Mouse (Mus musculus) heart, embryonic 14.5 days (tissue): ENCODE data around the gene Gm11983. TPM values are rescaled to one million over a fixed set of nuclear protein-coding genes. Genes with fewer than 3 reads are reported as not detected.
"Not testable (repeated sequence)": the region's sequence is repeated elsewhere in the genome, so short reads cannot be mapped to it uniquely, and the experiment has no call there.

ENCODE experiments used
- ATAC-seq: fragments of 200-750 bp; cut with Nextera tagmentation; 2 replicates; pipeline ENCODE4 v1.8.0; 2017; ENCODE audit warnings: low read depth, moderate TSS enrichment; ENCODE audit not compliant: insufficient number of reproducible peaks, insufficient read depth, low FRiP score
- H3K27ac ChIP-seq, 2 experiments: fragments of 200-500 bp in 1 of 2; fragments of 300-500 bp in 1 of 2; sonication (generic) in 1 of 2; replicated peaks in 1 of 2; 2 replicates each; pipeline ENCODE4 v1.5.1; 2012 to 2014; ENCODE audit warnings: low read depth in 2 of 2, low read length in 2 of 2, control low read depth in 1 of 2, mild to moderate bottlenecking in 1 of 2, mixed read lengths in 1 of 2; ENCODE audit not compliant: control insufficient read depth in 1 of 2, insufficient read depth in 1 of 2
- H3K27me3 ChIP-seq: fragments of 300-500 bp; sonication (generic); 2 replicates; pipeline ENCODE4 v1.6.1; 2014; ENCODE audit warnings: mild to moderate bottlenecking, low read length, control low read depth; ENCODE audit not compliant: control insufficient read depth, insufficient read depth
- H3K36me3 ChIP-seq: fragments of 300-500 bp; sonication (generic); 2 replicates; pipeline ENCODE4 v1.6.1; 2014; ENCODE audit warnings: mild to moderate bottlenecking, control low read depth, low read length, mixed read lengths; ENCODE audit not compliant: control insufficient read depth, insufficient read depth
- H3K4me1 ChIP-seq, 2 experiments: fragments of 200-500 bp in 1 of 2; fragments of 300-500 bp in 1 of 2; sonication (generic) in 1 of 2; 2 replicates each; pipeline ENCODE4 v1.6.1; 2012 to 2014; ENCODE audit warnings: low read length in 2 of 2, control low read depth in 1 of 2, mixed read lengths in 1 of 2; ENCODE audit not compliant: control insufficient read depth in 2 of 2, insufficient read depth in 2 of 2
- H3K4me2 ChIP-seq: fragments of 300-500 bp; sonication (generic); 2 replicates; pipeline ENCODE4 v1.6.1; 2014; ENCODE audit warnings: mild to moderate bottlenecking, low read length
- H3K4me3 ChIP-seq, 2 experiments: fragments of 200-500 bp in 1 of 2; fragments of 300-500 bp in 1 of 2; sonication (generic) in 1 of 2; 2 replicates each; pipeline ENCODE4 v1.5.1; 2012 to 2014; ENCODE audit warnings: low read length in 2 of 2, mild to moderate bottlenecking in 2 of 2, control low read depth in 1 of 2, low read depth in 1 of 2, moderate library complexity in 1 of 2; ENCODE audit not compliant: control insufficient read depth in 1 of 2, insufficient read depth in 1 of 2
- H3K9ac ChIP-seq: fragments of 300-500 bp; sonication (generic); 2 replicates; pipeline ENCODE4 v1.6.1; 2014; ENCODE audit warnings: mild to moderate bottlenecking, low read length
- H3K9me3 ChIP-seq: fragments of 300-500 bp; sonication (generic); 2 replicates; pipeline ENCODE4 v1.6.1; 2016; ENCODE audit warnings: low read length, control low read depth; ENCODE audit not compliant: control insufficient read depth
- WGBS: fragments of 180-500 bp; shearing (Covaris S2); extraction: QIAGEN DNeasy Blood & Tissue Kit; methylation state at CpG from one replicate; pipeline ENCODE4 v1.1.7; 2014; 5-methylcytosine and 5-hydroxymethylcytosine counted together
- polyA plus RNA-seq: library from polyadenylated mRNA; unstranded; fragments of >200 nt; fragmentation: Nextera tagmentation; extraction: Ambion mirVana; gene quantifications from 2 replicates; pipeline ENCODE4 v1.2.1, GENCODE M21; 2014

Gm11983 gene
- polyA plus RNA-seq, result not detected in 2 replicates

GRCm38 (mm10) chr11:6837554-6837953 lies at the start of gene Gm11983:
Gm11983 (minus strand) TSS chr11:6837654.
- H3K9me3 ChIP-seq, result no peaks in the 10 kb centered on the region
- 87% methylated on average over 1 of the region's 1 CpGs for WGBS
- H3K4me2 ChIP-seq, result no peak within 1 kb of the TSS
- ATAC-seq, result no peak
- no peaks in the 10 kb centered on the region for H3K27me3 ChIP-seq
- H3K27ac ChIP-seq, result no peak within 1 kb of the TSS
- H3K9ac ChIP-seq, result no peak within 1 kb of the TSS
- H3K36me3 ChIP-seq, result no peaks in the 10 kb centered on the region
- H3K4me1 ChIP-seq, result no peaks in the 10 kb centered on the region
- H3K4me3 ChIP-seq, result no peak within 1 kb of the TSS

- not testable (repeated sequence) for H3K4me2 ChIP-seq, ATAC-seq, H3K36me3 ChIP-seq, H3K27me3 ChIP-seq, H3K9ac ChIP-seq, H3K4me1 ChIP-seq, H3K4me3 ChIP-seq, H3K9me3 ChIP-seq, H3K27ac ChIP-seq
- 84% methylated on average over 4 of the region's 4 CpGs for WGBS
These were observed 45.6 kb upstream of the Gm11983 start for GRCm38 (mm10) chr11:6883045-6883444.

DNA sequence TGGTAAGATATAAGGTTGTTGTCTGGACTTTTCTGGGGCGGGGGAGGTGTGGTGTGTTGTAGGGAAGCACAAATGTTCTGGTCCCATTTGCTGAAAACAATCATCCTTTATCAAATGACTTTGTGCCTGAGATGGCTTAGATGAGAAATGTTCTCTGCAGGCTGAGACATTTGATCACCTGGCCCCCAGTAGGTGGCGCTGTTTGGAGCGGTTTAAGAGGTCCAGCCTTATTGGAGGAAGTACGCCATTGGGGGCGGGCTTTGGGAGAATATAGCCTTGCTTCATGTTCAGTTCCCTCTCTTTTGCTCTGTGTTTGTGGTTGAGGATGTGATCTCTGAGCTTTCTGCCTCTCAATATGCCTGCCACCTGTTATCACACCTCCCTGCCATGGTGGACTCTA lies 44.2 kb upstream of the Gm11983 start:
- no peak for ATAC-seq
- Histone ChIP-seq H3K4me3 (no peak overlapping the region), H3K36me3 (no peaks in the 10 kb centered on the region), H3K4me2 (no peak overlapping the region), H3K9ac (no peak overlapping the region), H3K4me1 (peaks cover 4 to 5% of the 10 kb centered on the region in 2 experiments; a peak in 2 of 4 replicates), H3K27ac (no peak overlapping the region), H3K9me3 (0 out of 2 replicates have a peak, but pooled peaks cover 4% of the 10 kb centered on the region), H3K27me3 (no peaks in the 10 kb centered on the region)
- 46% methylated on average over 5 of the region's 5 CpGs for WGBS

GRCm38 (mm10) chr11:6877740-6878139 lies 40.3 kb upstream of the Gm11983 start:
- Histone ChIP-seq H3K4me3 (no peak overlapping the region), H3K4me1 (peaks cover 4 to 5% of the 10 kb centered on the region in 2 experiments; a peak in 2 of 4 replicates), H3K27ac (no peak overlapping the region), H3K4me2 (peak overlapping the region; percentile 17; the same call in 1 of the 2 replicates), H3K9me3 (0 out of 2 replicates have a peak, but pooled peaks cover 4% of the 10 kb centered on the region), H3K36me3 (no peaks in the 10 kb centered on the region), H3K27me3 (no peaks in the 10 kb centered on the region), H3K9ac (no peak overlapping the region)
- no peak; the same call in 1 of the 2 replicates for ATAC-seq
- WGBS, result 14% methylated on average over 6 of the region's 6 CpGs

- Histone ChIP-seq H3K9ac (no peak overlapping the region), H3K27me3 (no peaks in the 10 kb centered on the region), H3K4me3 (no peak overlapping the region), H3K27ac (no peak overlapping the region), H3K9me3 (no peaks in the 10 kb centered on the region), H3K4me1 (no peaks in the 10 kb centered on the region), H3K36me3 (no peaks in the 10 kb centered on the region), H3K4me2 (no peak overlapping the region)
- 80% methylated on average over 1 of the region's 1 CpGs for WGBS
- no peak for ATAC-seq
These were observed 33.5 kb upstream of the Gm11983 start for GRCm38 (mm10) chr11:6870947-6871346.

DNA sequence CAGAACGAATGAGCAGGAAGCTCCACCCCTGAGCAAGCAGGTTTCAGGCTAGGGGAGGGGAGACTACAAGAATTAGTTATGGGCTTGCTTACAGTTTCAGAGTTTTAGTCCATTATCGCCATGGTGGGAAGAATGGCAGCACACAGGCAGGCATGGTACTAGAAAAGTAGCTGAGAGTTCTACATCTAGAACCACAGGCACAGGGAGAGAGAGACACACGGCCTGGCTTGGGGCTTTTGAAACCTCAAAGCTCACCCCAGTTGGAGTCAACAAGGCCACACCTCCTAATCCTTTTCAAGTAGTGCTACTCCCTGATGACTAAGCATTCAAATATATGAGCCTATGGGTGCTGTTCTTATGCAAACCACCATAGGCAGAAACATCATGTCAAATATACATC lies 28.1 kb upstream of the Gm11983 start:
- H3K4me2 ChIP-seq, result no peak overlapping the region
- WGBS, result 83% methylated on average over 2 of the region's 3 CpGs
- ATAC-seq, result no peak
- no peaks in the 10 kb centered on the region for H3K27me3 ChIP-seq
- H3K36me3 ChIP-seq, result no peaks in the 10 kb centered on the region
- no peak overlapping the region for H3K27ac ChIP-seq
- peaks cover 5 to 6% of the 10 kb centered on the region in 2 experiments; a peak in 1 of 4 replicates for H3K4me1 ChIP-seq
- H3K9ac ChIP-seq, result no peak overlapping the region
- H3K9me3 ChIP-seq, result no peaks in the 10 kb centered on the region
- H3K4me3 ChIP-seq, result no peak overlapping the region

GRCm38 (mm10) chr11:6862185-6862584 lies 24.7 kb upstream of the Gm11983 start:
- H3K4me2 ChIP-seq, result no peak overlapping the region
- no peak for ATAC-seq
- H3K27me3 ChIP-seq, result no peaks in the 10 kb centered on the region
- H3K9ac ChIP-seq, result no peak overlapping the region
- H3K36me3 ChIP-seq, result no peaks in the 10 kb centered on the region
- no peak overlapping the region for H3K27ac ChIP-seq
- no peaks in the 10 kb centered on the region for H3K9me3 ChIP-seq
- peaks cover 5 to 6% of the 10 kb centered on the region in 2 experiments; a peak in 1 of 4 replicates for H3K4me1 ChIP-seq
- 78% methylated on average over 3 of the region's 3 CpGs for WGBS
- H3K4me3 ChIP-seq, result no peak overlapping the region
